Mouse (Mus musculus) gastrocnemius, postnatal 25 days (tissue): ENCODE results near the gene Kcna10. TPM values are rescaled to one million over a fixed set of nuclear protein-coding genes. Genes with fewer than 3 reads are reported as not detected.

ENCODE experiments used
- DNase-seq: peaks from one replicate; pipeline ENCODE4 v3.0.0; 2022
- long read RNA-seq, 2 experiments: library from polyadenylated mRNA; stranded (forward); transcript quantifications; one replicate each; pipeline ENCODE4 v2.0.0; 2021
- total RNA-seq, 2 experiments: library from RNA; stranded (reverse); gene quantifications; 1 replicate in 1 of 2; 2 replicates in 1 of 2; pipeline ENCODE4 v1.2.3; 2021

Gene Kcna10
- under 1 TPM in 1 of 2 experiments, not detected in 1; 0.23 TPM for total RNA-seq
- long read RNA-seq, experiment 1, partial matches to known transcripts, result 0 of 1 reads
- long read RNA-seq, experiment 1, other reads (novel, unspliced or antisense), result 1 of 1 reads
- long read RNA-seq, experiment 2, result 0 reads

- no peak for DNase-seq
These were observed at the start of gene Kcna10 for GRCm38 (mm10) chr3:107182756-107183155. Kcna10 (plus strand) TSS chr3:107183056.

- DNase-seq, result no peak
These were observed 48.4 kb upstream of the Kcna10 start for GRCm38 (mm10) chr3:107134457-107134856.

- DNase-seq, result no peak
These were observed 35.7 kb upstream of the Kcna10 start for GRCm38 (mm10) chr3:107147126-107147525.

GRCm38 (mm10) chr3:107149006-107149405 is 33.9 kb upstream of the Kcna10 start:
- DNase-seq, result peak; percentile 15

GRCm38 (mm10) chr3:107150469-107150868 is 32.4 kb upstream of the Kcna10 start:
- no peak for DNase-seq

- no peak for DNase-seq
These were observed 31.9 kb upstream of the Kcna10 start for GRCm38 (mm10) chr3:107150872-107151540.

GRCm38 (mm10) chr3:107153772-107154655 is 28.8 kb upstream of the Kcna10 start:
- DNase-seq, result no peak

- DNase-seq, result no peak
These were observed 24.0 kb upstream of the Kcna10 start for GRCm38 (mm10) chr3:107158856-107159255.

- DNase-seq, result no peak
These were observed 23.4 kb upstream of the Kcna10 start for GRCm38 (mm10) chr3:107159418-107159817.

GRCm38 (mm10) chr3:107159859-107160324 is 23.0 kb upstream of the Kcna10 start:
- peak; percentile 16 for DNase-seq

- DNase-seq, result no peak
These were observed 20.1 kb upstream of the Kcna10 start for GRCm38 (mm10) chr3:107162741-107163140.

GRCm38 (mm10) chr3:107169552-107169951 is 13.3 kb upstream of the Kcna10 start:
- DNase-seq, result no peak

- DNase-seq, result no peak
These were observed 10.9 kb upstream of the Kcna10 start for GRCm38 (mm10) chr3:107171964-107172363.

- DNase-seq, result no peak
These were observed 10.3 kb upstream of the Kcna10 start for GRCm38 (mm10) chr3:107172556-107172955.

- DNase-seq, result no peak
These were observed 7.4 kb upstream of the Kcna10 start for GRCm38 (mm10) chr3:107175486-107175885.

- no peak for DNase-seq
These were observed 6.4 kb upstream of the Kcna10 start for GRCm38 (mm10) chr3:107176501-107176900.

- DNase-seq, result no peak
These were observed 2.0 kb upstream of the Kcna10 start for GRCm38 (mm10) chr3:107180860-107181259.

- DNase-seq, result no peak
These were observed 322 bp downstream of the Kcna10 start for GRCm38 (mm10) chr3:107183178-107183577.

- DNase-seq, result no peak
These were observed 2.7 kb downstream of the Kcna10 start for GRCm38 (mm10) chr3:107185597-107185996.

- no peak for DNase-seq
These were observed 4.2 kb downstream of the Kcna10 start for GRCm38 (mm10) chr3:107187022-107187421.

GRCm38 (mm10) chr3:107188226-107188899 is 5.5 kb downstream of the Kcna10 start:
- no peak for DNase-seq
